Mouse (Mus musculus): ENCODE data around the gene Pced1b. TPM values are rescaled to one million over a fixed set of nuclear protein-coding genes. Genes with fewer than 3 reads are reported as not detected.

Pced1b gene
- polyA plus RNA-seq, 1 experiment, result 38.2 TPM

DNA sequence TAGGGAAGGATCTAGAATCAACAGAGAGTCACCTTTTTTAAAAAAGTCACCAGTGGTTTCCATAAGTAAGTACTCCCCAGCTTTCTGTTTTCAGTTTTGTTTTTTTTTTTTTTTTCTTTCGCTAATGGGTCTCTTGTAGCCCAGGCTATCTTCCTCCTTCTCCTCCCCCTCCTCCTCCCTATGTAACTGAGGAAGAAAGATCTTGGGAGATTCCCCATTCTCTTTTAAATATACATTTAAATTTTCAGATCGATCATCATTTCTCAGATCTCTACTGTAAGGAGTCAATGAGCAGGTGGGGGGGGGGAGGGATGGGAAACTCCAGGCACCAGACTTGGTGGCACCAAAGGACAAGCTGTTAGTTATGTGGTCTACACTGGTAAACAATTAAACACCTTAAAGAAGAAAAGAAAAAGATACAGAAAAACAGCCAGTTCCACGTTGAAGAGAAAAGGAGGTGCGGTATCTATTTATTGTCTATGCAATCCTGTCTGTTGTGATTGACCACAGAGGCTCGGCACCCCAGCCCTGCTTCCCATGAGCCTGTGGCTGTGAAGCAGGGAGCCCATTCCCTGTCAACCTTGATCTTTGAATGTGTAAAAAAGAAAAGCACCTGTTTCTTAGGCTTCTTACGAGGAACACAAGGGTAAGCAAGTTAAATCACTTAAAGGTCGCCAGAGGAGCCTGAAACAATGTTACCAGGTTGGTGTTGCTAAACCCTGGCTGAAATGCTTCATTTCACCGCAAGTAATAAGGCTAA is 127.4 kb downstream of the Pced1b start:
- TF ChIP-seq EP300 (IDR thresholded peaks at IDR 0.05; ENCODE audit: insufficient read depth, low read depth, low read length) (no peak), CTCF (IDR thresholded peaks at IDR 0.05; ENCODE audit: low read depth, low read length) (no peak), POLR2A (IDR thresholded peaks at IDR 0.05; ENCODE audit: insufficient read depth, low read length) (no peak)
- Histone ChIP-seq H3K36me3 (ENCODE audit: control insufficient read depth, insufficient read depth, low read length, poor library complexity, severe bottlenecking) (no peaks in the 10 kb centered on the region), H3K4me3 (ENCODE audit: low read depth, low read length) (peak overlapping the region; percentile 63), H3K27me3 (ENCODE audit: control insufficient read depth, insufficient read depth, low read length, poor library complexity, severe bottlenecking) (no peaks in the 10 kb centered on the region), H3K9ac (ENCODE audit: low read depth, poor library complexity, severe bottlenecking) (peak overlapping the region; percentile 87), H3K27ac (ENCODE audit: insufficient read depth, low read length) (peak overlapping the region; percentile 98), H3K4me1 (ENCODE audit: control insufficient read depth, insufficient read depth, low read length) (peaks cover 1% of the 10 kb centered on the region), H3K9me3 (replicated peaks; ENCODE audit: control insufficient read depth, insufficient read depth, low read length, poor library complexity, severe bottlenecking) (no peaks in the 10 kb centered on the region)

DNA sequence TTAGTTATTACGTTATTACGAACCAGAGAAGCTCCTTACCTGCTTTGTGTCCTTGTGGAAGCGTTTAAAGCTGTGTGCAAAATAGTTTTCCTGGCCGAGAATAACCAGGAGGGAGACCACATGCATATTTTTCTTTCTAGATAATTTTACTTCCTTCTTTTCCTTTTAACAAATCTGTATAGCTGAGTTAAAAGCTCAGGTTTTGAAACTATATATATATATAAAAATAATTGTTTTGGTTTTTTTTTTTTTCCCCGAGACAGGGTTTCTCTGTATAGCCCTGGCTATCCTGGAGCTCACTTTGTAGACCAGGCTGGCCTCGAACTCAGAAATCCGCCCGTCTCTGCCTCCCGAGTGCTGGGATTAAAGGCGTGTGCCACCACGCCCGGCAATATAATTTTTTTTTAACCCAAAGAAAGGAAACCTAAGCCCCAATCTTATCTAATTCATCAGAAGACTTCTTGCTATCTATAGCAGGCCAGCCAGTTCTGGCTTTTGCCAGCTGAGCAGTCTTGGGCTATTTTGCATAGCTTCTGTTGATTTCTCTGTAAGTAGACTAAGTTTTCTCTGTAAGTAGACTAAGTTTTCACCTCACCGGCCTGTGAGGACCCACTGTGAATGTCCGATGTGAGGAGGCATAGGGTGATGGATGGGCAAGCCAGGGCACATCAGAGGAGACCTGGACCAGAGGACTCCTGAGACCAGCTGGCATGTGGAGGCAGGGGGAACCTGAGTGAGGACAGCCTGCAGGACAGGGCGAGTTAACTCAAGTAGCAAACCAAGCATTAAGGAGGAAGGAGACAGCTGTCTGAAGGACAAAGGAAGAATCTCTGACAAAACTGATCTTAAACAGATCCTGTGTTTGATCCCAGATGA is 128.2 kb downstream of the Pced1b start:
- peak overlapping the region; percentile 5; the same call in 1 of the 2 replicates for H3K4me3 ChIP-seq (ENCODE audit: low read depth, low read length)
- peaks cover 1% of the 10 kb centered on the region for H3K4me1 ChIP-seq (ENCODE audit: control insufficient read depth, insufficient read depth, low read length)
- H3K9me3 ChIP-seq (replicated peaks; ENCODE audit: control insufficient read depth, insufficient read depth, low read length, poor library complexity, severe bottlenecking), result no peaks in the 10 kb centered on the region
- no peaks in the 10 kb centered on the region for H3K27me3 ChIP-seq (ENCODE audit: control insufficient read depth, insufficient read depth, low read length, poor library complexity, severe bottlenecking)
- TF ChIP-seq POLR2A (IDR thresholded peaks at IDR 0.05; ENCODE audit: insufficient read depth, low read length), result no peak
- 0 out of 2 replicates have a peak, but pooled peaks have one; percentile 5 for TF ChIP-seq EP300 (IDR thresholded peaks at IDR 0.05; ENCODE audit: insufficient read depth, low read depth, low read length)
- no peak for TF ChIP-seq CTCF (IDR thresholded peaks at IDR 0.05; ENCODE audit: low read depth, low read length)
- H3K27ac ChIP-seq (ENCODE audit: insufficient read depth, low read length), result peak overlapping the region; percentile 98
- H3K36me3 ChIP-seq (ENCODE audit: control insufficient read depth, insufficient read depth, low read length, poor library complexity, severe bottlenecking), result peaks cover under 1% of the 10 kb centered on the region; the same call in 1 of the 2 replicates
- H3K9ac ChIP-seq (ENCODE audit: low read depth, poor library complexity, severe bottlenecking), result peak overlapping the region; percentile 87

GRCm38 (mm10) chr15:97376081-97376742 is 129.3 kb downstream of the Pced1b start:
- H3K36me3 ChIP-seq (ENCODE audit: control insufficient read depth, insufficient read depth, low read length, poor library complexity, severe bottlenecking), result peaks cover 9% of the 10 kb centered on the region
- TF ChIP-seq POLR2A (IDR thresholded peaks at IDR 0.05; ENCODE audit: insufficient read depth, low read length), result peak; percentile 44
- TF ChIP-seq CTCF (IDR thresholded peaks at IDR 0.05; ENCODE audit: low read depth, low read length), result no peak
- peak; percentile 96 for TF ChIP-seq EP300 (IDR thresholded peaks at IDR 0.05; ENCODE audit: insufficient read depth, low read depth, low read length)

DNA sequence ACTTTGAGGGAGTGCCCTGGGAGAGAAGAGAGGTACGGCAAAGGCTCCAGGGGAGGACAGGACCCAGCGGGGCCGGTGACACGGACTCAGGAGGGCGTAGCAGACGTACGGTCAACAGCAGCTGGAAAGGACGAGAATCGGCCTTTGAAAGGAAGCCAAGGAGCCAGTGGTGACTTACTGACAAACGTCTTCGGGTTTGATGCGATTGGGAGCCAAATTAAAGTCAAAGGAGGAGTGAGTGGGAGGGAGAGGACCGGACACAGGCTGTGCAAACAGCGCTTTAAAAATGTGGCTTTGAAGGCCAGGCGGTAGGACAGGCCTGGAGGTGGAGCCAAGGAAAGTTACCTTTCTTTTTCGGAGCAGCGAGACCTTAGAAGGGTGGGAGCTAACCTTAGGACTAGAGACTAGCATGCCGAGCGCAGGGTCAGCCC is 129.9 kb downstream of the Pced1b start:
- TF ChIP-seq CTCF (IDR thresholded peaks at IDR 0.05; ENCODE audit: low read depth, low read length), result no peak
- 0 out of 2 replicates have a peak, but pooled peaks have one; percentile 20 for TF ChIP-seq EP300 (IDR thresholded peaks at IDR 0.05; ENCODE audit: insufficient read depth, low read depth, low read length)
- peaks cover 12% of the 10 kb centered on the region for H3K36me3 ChIP-seq (ENCODE audit: control insufficient read depth, insufficient read depth, low read length, poor library complexity, severe bottlenecking)
- H3K4me1 ChIP-seq (ENCODE audit: control insufficient read depth, insufficient read depth, low read length), result peaks cover 4% of the 10 kb centered on the region
- no peaks in the 10 kb centered on the region for H3K9me3 ChIP-seq (replicated peaks; ENCODE audit: control insufficient read depth, insufficient read depth, low read length, poor library complexity, severe bottlenecking)
- peak overlapping the region; percentile 97 for H3K27ac ChIP-seq (ENCODE audit: insufficient read depth, low read length)
- H3K9ac ChIP-seq (ENCODE audit: low read depth, poor library complexity, severe bottlenecking), result peak overlapping the region; percentile 93
- H3K27me3 ChIP-seq (ENCODE audit: control insufficient read depth, insufficient read depth, low read length, poor library complexity, severe bottlenecking), result no peaks in the 10 kb centered on the region
- peak overlapping the region; percentile 81 for H3K4me3 ChIP-seq (ENCODE audit: low read depth, low read length)

More at GRCm38 (mm10) chr15:97376081-97376742, 129.3 kb downstream of the Pced1b start:
- Histone ChIP-seq H3K9me3 (replicated peaks; ENCODE audit: control insufficient read depth, insufficient read depth, low read length, poor library complexity, severe bottlenecking) (no peaks in the 10 kb centered on the region), H3K27me3 (ENCODE audit: control insufficient read depth, insufficient read depth, low read length, poor library complexity, severe bottlenecking) (no peaks in the 10 kb centered on the region), H3K9ac (ENCODE audit: low read depth, poor library complexity, severe bottlenecking) (peak overlapping the region; percentile 93), H3K4me1 (ENCODE audit: control insufficient read depth, insufficient read depth, low read length) (peaks cover 1% of the 10 kb centered on the region), H3K27ac (ENCODE audit: insufficient read depth, low read length) (peak overlapping the region; percentile 97), H3K4me3 (ENCODE audit: low read depth, low read length) (peak overlapping the region; percentile 81)

GRCm38 (mm10) chr15:97378061-97378460 is 131.2 kb downstream of the Pced1b start:
- no peaks in the 10 kb centered on the region for H3K9me3 ChIP-seq (replicated peaks; ENCODE audit: control insufficient read depth, insufficient read depth, low read length, poor library complexity, severe bottlenecking)
- no peaks in the 10 kb centered on the region for H3K27me3 ChIP-seq (ENCODE audit: control insufficient read depth, insufficient read depth, low read length, poor library complexity, severe bottlenecking)
- H3K4me1 ChIP-seq (ENCODE audit: control insufficient read depth, insufficient read depth, low read length), result peaks cover 3% of the 10 kb centered on the region
- peak overlapping the region; percentile 63; the same call in 1 of the 2 replicates for H3K27ac ChIP-seq (ENCODE audit: insufficient read depth, low read length)
- TF ChIP-seq CTCF (IDR thresholded peaks at IDR 0.05; ENCODE audit: low read depth, low read length) (no peak), POLR2A (IDR thresholded peaks at IDR 0.05; ENCODE audit: insufficient read depth, low read length) (no peak), EP300 (IDR thresholded peaks at IDR 0.05; ENCODE audit: insufficient read depth, low read depth, low read length) (no peak)
- peak overlapping the region; percentile 93 for H3K9ac ChIP-seq (ENCODE audit: low read depth, poor library complexity, severe bottlenecking)
- H3K4me3 ChIP-seq (ENCODE audit: low read depth, low read length), result peak overlapping the region; percentile 86
- H3K36me3 ChIP-seq (ENCODE audit: control insufficient read depth, insufficient read depth, low read length, poor library complexity, severe bottlenecking), result peaks cover 12% of the 10 kb centered on the region
